Mouse (Mus musculus) adrenal gland, postnatal 4 days (tissue): ENCODE results near the gene Ninl. TPM values are rescaled to one million over a fixed set of nuclear protein-coding genes. Genes with fewer than 3 reads are reported as not detected.
"Not testable (repeated sequence)": the region's sequence is repeated elsewhere in the genome, so short reads cannot be mapped to it uniquely, and the experiment has no call there.

Experiments
- DNase-seq, 2 experiments: peaks; one replicate each; pipeline ENCODE4 v3.0.0; 2021 to 2022; ENCODE audit warnings: low spot score in 2 of 2, mixed read lengths in 2 of 2
- total RNA-seq, 2 experiments: library from RNA; stranded (reverse); gene quantifications; 2 replicates each; pipeline ENCODE4 v1.2.3; 2021

Gene Ninl
- total RNA-seq, 2 experiments from 2014 or later, result 29.1 to 31.7 TPM

- no peak for DNase-seq
Measured at GRCm38 (mm10) chr2:150955859-150956258, 83.3 kb downstream of the Ninl start.

- DNase-seq, result no peak
Measured at GRCm38 (mm10) chr2:150951201-150951600, 88.0 kb downstream of the Ninl start.

- no peak for DNase-seq
Measured at GRCm38 (mm10) chr2:150950056-150950455, 89.1 kb downstream of the Ninl start.

DNA sequence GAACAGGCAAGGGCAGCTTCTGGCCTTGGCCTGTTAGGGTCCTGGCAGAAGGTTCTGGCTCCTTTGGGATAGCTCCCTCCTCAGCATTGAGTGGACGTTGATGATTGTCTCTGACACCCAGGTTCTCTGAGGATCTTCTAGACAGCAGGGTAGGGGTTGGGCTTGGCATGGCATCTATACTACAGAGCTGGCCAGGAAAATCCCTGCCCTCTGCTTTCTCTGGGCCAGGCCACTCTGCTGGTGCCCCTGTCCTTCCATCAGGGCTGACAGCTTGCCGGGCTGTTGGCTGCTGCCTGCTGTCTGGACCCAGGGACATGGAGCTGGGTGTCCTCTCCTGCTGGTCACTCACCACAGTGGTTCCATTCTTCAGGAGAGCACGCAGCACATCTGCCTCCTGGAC is 89.5 kb downstream of the Ninl start:
- no peak for DNase-seq

DNA sequence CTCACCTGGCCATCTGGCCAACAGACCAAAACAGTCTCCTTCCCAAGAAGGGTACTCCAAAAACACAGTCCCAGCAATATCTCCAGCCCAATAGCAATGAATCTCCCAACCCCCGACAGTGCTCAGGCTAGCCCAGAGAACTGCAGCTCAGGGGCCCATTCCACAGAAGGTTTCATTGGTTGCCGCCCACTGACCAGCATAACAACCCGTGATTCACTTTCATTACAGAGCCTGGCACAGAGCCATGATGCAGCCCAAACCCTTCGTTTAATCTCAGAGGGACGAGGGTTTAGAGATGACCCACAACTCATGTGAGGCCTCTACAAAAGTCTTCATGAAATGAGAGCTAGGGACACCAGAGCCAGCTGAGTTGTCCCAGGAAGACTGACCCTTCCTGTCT is 90.4 kb downstream of the Ninl start:
- no peak for DNase-seq

DNA sequence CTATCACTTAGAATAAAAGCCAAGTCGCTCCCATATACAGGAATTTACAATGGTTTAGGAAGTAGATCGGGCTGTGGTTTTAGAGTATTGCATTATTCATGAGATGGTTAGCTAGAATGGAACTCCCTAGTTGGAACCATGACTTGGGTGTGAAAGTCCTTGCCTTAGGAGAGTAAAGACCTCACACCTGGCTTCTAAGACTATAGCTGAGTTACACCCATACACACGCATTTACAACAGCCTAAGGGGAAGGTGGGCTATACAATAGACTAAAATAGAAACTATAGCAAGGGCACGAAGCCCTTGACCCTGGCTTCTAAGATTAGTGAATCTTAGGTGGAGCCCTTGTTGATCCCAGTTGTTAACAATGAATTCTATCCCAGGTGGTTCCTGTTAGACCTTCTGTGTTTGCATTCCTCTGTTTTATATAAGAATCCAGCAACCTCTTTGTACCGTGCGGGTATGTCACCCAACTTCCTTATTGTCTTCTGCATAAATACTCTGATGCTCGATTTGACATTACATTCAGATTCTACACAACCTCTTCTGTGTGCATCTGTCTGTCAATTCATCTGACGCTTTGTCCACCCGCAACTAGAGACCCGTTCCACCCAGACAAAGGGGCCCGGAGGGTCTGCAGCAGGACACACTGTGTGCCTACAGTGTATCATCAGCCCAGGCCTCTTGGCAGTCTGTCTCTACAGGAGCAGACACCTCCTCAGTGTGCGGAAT is 91.1 kb downstream of the Ninl start:
- not testable (repeated sequence) for DNase-seq

GRCm38 (mm10) chr2:150947341-150947740 is 91.8 kb downstream of the Ninl start:
- DNase-seq, result not testable (repeated sequence)

GRCm38 (mm10) chr2:150944017-150944416 is 95.2 kb downstream of the Ninl start:
- no peak for DNase-seq

GRCm38 (mm10) chr2:150934659-150935058 is 104.5 kb downstream of the Ninl start:
- no peak for DNase-seq

GRCm38 (mm10) chr2:150933482-150933881 is 105.7 kb downstream of the Ninl start:
- DNase-seq, result no peak

DNA sequence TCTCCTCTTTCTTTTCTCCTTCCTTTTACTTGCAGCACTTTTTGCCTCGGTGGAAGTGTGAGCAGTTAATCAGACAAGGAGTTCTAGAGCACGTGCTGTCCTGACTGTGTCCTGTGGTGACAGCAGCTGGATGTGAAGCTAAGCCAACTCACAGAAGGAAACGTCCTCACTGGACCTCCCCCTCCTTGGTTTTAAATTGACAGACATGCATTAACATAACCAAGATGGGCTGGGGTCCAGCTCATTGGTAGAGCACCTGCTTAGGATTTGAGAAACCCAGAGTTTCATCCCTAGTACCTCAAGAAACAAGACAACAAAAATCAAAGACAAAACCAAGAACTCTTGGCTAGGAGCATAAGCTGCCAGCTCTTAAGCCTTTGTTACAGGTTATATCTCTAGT is 108.4 kb downstream of the Ninl start:
- DNase-seq, result no peak

DNA sequence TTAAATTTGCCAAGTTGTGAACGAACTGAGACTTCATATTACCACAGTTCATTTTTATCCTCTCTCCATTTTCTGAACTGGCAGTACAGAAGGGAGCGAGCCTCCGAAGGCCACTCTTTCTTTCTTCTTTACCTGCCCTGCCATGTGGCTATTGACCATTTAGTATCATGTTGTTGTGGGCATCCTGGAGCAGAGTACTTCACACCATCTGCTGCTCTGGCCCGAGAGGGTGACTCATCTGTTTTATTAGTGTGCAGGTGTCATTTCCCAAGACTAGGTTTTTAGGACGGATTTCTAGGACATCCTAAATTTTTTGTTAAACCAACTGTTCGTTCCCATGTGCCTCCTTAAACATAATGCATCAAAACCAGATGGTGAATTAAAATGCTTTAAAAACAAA is 110.0 kb downstream of the Ninl start:
- no peak for DNase-seq

- DNase-seq, result no peak
Measured at GRCm38 (mm10) chr2:150927038-150927720, 112.0 kb downstream of the Ninl start.

- no peak for DNase-seq
Measured at GRCm38 (mm10) chr2:150923505-150923904, 115.7 kb downstream of the Ninl start.

GRCm38 (mm10) chr2:150923026-150923425 is 116.2 kb downstream of the Ninl start:
- no peak for DNase-seq

- DNase-seq, result no peak
Measured at GRCm38 (mm10) chr2:150922165-150922564, 117.0 kb downstream of the Ninl start.

DNA sequence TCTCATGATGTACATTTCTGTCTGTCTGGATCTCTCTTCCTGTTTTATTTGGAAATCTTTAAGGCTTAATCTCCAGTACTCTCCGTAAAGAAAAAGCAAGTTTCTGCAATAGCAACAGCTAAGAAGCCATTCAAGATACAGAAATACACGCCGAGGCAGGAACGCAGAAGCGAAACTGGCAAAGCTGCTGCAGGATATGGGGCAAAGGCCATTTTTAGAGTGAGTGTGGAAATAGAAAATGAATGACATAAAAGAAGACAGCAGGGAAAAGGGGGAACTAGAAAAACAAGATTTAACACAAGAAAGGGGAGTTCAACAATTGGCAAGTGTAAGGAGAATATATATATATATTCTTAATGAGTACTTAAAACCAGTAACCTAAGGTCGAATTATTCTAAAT is 117.5 kb downstream of the Ninl start:
- no peak for DNase-seq

GRCm38 (mm10) chr2:150920543-150920942 is 118.6 kb downstream of the Ninl start:
- DNase-seq, result no peak

DNA sequence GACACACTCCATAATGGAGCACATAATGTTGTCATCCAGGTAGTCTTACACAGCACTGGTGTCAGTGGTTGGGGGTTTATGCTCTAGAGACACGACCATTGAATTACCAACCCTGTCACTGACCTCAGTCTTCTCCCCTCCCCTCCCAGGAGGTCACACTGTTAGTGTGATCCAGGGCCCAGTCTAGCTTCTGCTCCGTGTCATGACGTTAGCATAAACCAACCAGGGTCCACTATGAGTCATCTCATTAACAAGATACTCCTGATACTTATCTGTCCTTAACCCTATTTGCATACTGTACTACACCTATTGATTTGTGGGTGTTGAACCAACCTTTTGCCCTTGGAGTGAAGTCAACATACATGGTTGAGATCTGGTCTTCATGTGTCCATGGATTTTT is 120.5 kb downstream of the Ninl start:
- DNase-seq, result no peak

DNA sequence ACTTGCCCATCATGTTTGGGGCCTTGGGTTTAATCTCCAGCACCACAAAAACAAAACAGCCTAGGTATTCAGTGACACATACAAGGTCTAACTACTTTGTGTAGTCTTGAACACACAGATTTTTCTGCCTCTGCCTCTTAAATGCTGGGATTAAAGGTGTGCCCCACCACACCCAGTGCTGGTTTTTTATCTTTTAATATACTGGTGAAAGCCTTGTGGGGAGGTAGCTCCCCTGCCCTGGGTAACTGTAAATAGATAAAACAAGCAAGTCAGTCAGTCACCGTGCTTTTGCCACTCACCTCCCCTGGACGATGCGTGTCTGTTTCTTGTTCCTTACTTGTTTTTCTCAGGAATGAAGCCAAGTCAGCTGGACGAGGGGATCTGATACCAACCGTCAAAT is 123.4 kb downstream of the Ninl start:
- DNase-seq, result no peak

DNA sequence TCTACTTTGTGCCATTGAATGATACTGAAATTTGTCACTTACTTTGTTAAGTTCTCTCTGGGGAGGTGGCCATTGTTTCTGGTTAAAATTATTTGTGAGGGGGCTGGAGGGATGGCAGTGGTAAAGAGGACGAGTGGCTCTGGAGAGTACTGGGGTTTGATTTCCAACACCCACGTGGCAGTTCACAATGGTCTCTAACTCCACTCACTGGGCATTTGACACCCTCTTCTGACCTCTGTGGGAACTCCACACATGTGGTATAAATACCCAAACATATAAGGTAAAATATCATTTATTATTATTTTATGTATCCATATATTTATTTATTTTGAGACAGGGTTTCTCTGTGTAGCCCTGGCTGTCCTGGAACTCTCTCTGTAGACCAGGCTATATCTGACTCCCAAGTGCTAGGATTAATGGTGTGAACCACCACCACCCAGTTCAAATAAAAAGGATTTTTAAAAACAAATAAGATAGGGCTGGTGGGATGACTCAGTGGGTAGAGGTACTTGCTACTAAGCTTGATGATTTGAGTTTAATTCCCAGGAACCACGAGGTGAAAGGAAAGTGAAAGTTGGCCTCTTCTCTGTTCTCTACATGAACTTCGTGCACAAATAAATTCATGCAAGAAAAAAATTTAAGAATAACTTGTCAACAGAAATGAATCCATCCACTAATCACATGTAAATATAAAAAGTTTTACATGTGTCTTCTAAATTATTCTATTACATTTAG is 124.2 kb downstream of the Ninl start:
- DNase-seq, result no peak

- DNase-seq, result no peak
Measured at GRCm38 (mm10) chr2:150910295-150910881, 128.8 kb downstream of the Ninl start.
